Comparison of ENCODE assay signal across 15 mouse cellular contexts in genomic region chr2:152358977-152359376, GRCm38 (mm10). TPM values are rescaled to one million over a fixed set of nuclear protein-coding genes. Genes with fewer than 3 reads are reported as not detected.
DNase-seq lines count a peak whose midpoint lies in the region; ATAC-seq and TF ChIP-seq lines count a peak whose summit lies in the region.
"Not testable (repeated sequence)": the region's sequence is repeated elsewhere in the genome, so short reads cannot be mapped to it uniquely, and the experiment has no call there.
"Had no signal": no experiment of that assay in that cellular context is flagged by ENCODE, and none has a peak within 500 bp of the region (broad histone marks: within the 10 kb centered on the region; RNA-seq: fewer than 3 reads in every experiment).

No protein-coding gene starts in this region.

- not testable (repeated sequence) for ATAC-seq in hindbrain, postnatal 0 days; kidney, postnatal 0 days (replicated peaks; ENCODE audit: low FRiP score, low read depth); lung, embryonic 14.5 days (ENCODE audit: insufficient read depth); stomach, postnatal 0 days (ENCODE audit: low FRiP score, low TSS enrichment)

- H3K27ac ChIP-seq in ES-Bruce4 (ENCODE audit: insufficient read depth, low read length); hindbrain, postnatal 0 days; kidney, postnatal 0 days; lung, embryonic 14.5 days (ENCODE audit: low read depth); stomach, postnatal 0 days (replicated peaks): not testable (repeated sequence)

- not testable (repeated sequence) for H3K4me2 ChIP-seq in hindbrain, postnatal 0 days (ENCODE audit: low read depth, low read length); kidney, postnatal 0 days (ENCODE audit: low read length); lung, embryonic 14.5 days; stomach, postnatal 0 days (replicated peaks; ENCODE audit: low read depth)

- H3K4me1 ChIP-seq in ES-Bruce4 (ENCODE audit: control insufficient read depth, insufficient read depth, low read length); hindbrain, postnatal 0 days (ENCODE audit: insufficient read depth, low read length); kidney, postnatal 0 days (replicated peaks; ENCODE audit: insufficient read depth, low read length); lung, embryonic 14.5 days (ENCODE audit: insufficient read depth); stomach, postnatal 0 days (replicated peaks; ENCODE audit: control insufficient read depth, insufficient read depth): not testable (repeated sequence)

- not testable (repeated sequence) for H3K36me3 ChIP-seq in ES-Bruce4 (ENCODE audit: control insufficient read depth, insufficient read depth, low read length, poor library complexity, severe bottlenecking); hindbrain, postnatal 0 days (ENCODE audit: insufficient read depth, low read length); kidney, postnatal 0 days (ENCODE audit: insufficient read depth, low read length); lung, embryonic 14.5 days (ENCODE audit: insufficient read depth); stomach, postnatal 0 days (ENCODE audit: control insufficient read depth, insufficient read depth, low read length)

- not testable (repeated sequence) for H3K4me3 ChIP-seq in ES-Bruce4 (ENCODE audit: low read depth, low read length); hindbrain, postnatal 0 days (ENCODE audit: low read length); kidney, postnatal 0 days (replicated peaks; ENCODE audit: low read depth, low read length); lung, embryonic 14.5 days (ENCODE audit: low read depth, low read length); stomach, postnatal 0 days (ENCODE audit: low read depth, low read length)

- not testable (repeated sequence) for TF ChIP-seq POLR2A in ES-Bruce4 (IDR thresholded peaks at IDR 0.05; ENCODE audit: insufficient read depth, low read length)

- TF ChIP-seq CTCF in ES-Bruce4 (IDR thresholded peaks at IDR 0.05; ENCODE audit: low read depth, low read length) = peak; percentile 59
- TF ChIP-seq CTCF in hindbrain, postnatal 0 days (IDR thresholded peaks at IDR 0.05; ENCODE audit: low read depth) = peak; percentile 31; the same call in 1 of the 2 replicates
- peak; percentile 34; the same call in 1 of the 2 replicates for TF ChIP-seq CTCF in kidney, postnatal 0 days (IDR thresholded peaks at IDR 0.05; ENCODE audit: low read depth)
- peak; percentile 32 for TF ChIP-seq CTCF in lung, embryonic 14.5 days (IDR thresholded peaks at IDR 0.05; ENCODE audit: low read depth)
- TF ChIP-seq CTCF in stomach, postnatal 0 days (IDR thresholded peaks at IDR 0.05; ENCODE audit: low read depth) = peak; percentile 44

- not testable (repeated sequence) for H3K9ac ChIP-seq in ES-Bruce4 (ENCODE audit: low read depth, poor library complexity, severe bottlenecking); hindbrain, postnatal 0 days (replicated peaks; ENCODE audit: low read length); kidney, postnatal 0 days (ENCODE audit: low read depth, low read length); lung, embryonic 14.5 days; stomach, postnatal 0 days (ENCODE audit: low read length)

- WGBS in hindbrain, postnatal 0 days = 75% methylated on average over 5 of the region's 5 CpGs
- 78% methylated on average over 5 of the region's 5 CpGs for WGBS in kidney, postnatal 0 days
- WGBS in lung, embryonic 14.5 days = 82% methylated on average over 5 of the region's 5 CpGs
- 73% methylated on average over 5 of the region's 5 CpGs for WGBS in stomach, postnatal 0 days

- not testable (repeated sequence) for H3K9me3 ChIP-seq in ES-Bruce4 (replicated peaks; ENCODE audit: control insufficient read depth, insufficient read depth, low read length, poor library complexity, severe bottlenecking); hindbrain, postnatal 0 days (ENCODE audit: low read length); kidney, postnatal 0 days (replicated peaks; ENCODE audit: low read length); lung, embryonic 14.5 days (ENCODE audit: low read depth, low read length); stomach, postnatal 0 days (ENCODE audit: control insufficient read depth, low read length)

- DNase-seq in 416B (ENCODE audit: low read depth) (peak; percentile 42), ZHBTc4 (ENCODE audit: low read depth, low spot score) (peak; percentile 74)
- DNase-seq in hindbrain, postnatal 0 days (ENCODE audit: low spot score); kidney, postnatal 0 days (ENCODE audit: low spot score); lung, embryonic 14.5 days; stomach, postnatal 0 days (ENCODE audit: low spot score): not testable (repeated sequence)
- DNase-seq in thymus, postnatal 36 days = peak; percentile 36 to 38

- H3K27me3 ChIP-seq in ES-Bruce4 (ENCODE audit: control insufficient read depth, insufficient read depth, low read length, poor library complexity, severe bottlenecking); hindbrain, postnatal 0 days (ENCODE audit: insufficient read depth, low read length); kidney, postnatal 0 days (ENCODE audit: insufficient read depth, low read length); lung, embryonic 14.5 days (ENCODE audit: insufficient read depth, low read length); stomach, postnatal 0 days (ENCODE audit: control insufficient read depth, insufficient read depth, low read length): not testable (repeated sequence)

- not testable (repeated sequence) for TF ChIP-seq EP300 in ES-Bruce4 (IDR thresholded peaks at IDR 0.05; ENCODE audit: insufficient read depth, low read depth, low read length); stomach, postnatal 0 days (optimal IDR thresholded peaks at IDR 0.05)

RNA-seq across cellular contexts. Expression of gene Trib3, which starts 15.1 kb away (rescaled TPM):
- 11.4 and 12.3 TPM in 2 replicates for polyA plus RNA-seq in ES-Bruce4 (2011; ENCODE audit: insufficient read depth, insufficient read length, low read depth, missing spikeins)
- 2.5 and 4.2 TPM in 2 replicates for total RNA-seq in hindbrain, postnatal 0 days (2014; rRNA removed)
- 2.7 and 3.4 TPM in 2 replicates for polyA plus RNA-seq in hindbrain, postnatal 0 days (2015; fragmentation: Nextera tagmentation; extraction: Ambion mirVana)
- polyA plus RNA-seq in kidney, postnatal 0 days (2015; fragmentation: Nextera tagmentation; extraction: Ambion mirVana) = 0.79 and 1.1 TPM in 2 replicates
- 2.2 and 2.7 TPM in 2 replicates for polyA plus RNA-seq in lung, embryonic 14.5 days (2014; fragmentation: Nextera tagmentation; extraction: Ambion mirVana)
- 2.9 and 3.9 TPM in 2 replicates for polyA plus RNA-seq in stomach, postnatal 0 days (2015; fragmentation: Nextera tagmentation; extraction: Ambion mirVana)

RNA-seq across cellular contexts. Expression of gene Nrsn2, which starts 17.5 kb away (rescaled TPM):
- 1.1 TPM in 1 of 2 replicates, not detected in the other for polyA plus RNA-seq in ES-Bruce4 (2011; ENCODE audit: insufficient read depth, insufficient read length, low read depth, missing spikeins)
- total RNA-seq in hindbrain, postnatal 0 days (2014; rRNA removed) = 64.5 and 72.2 TPM in 2 replicates
- polyA plus RNA-seq in hindbrain, postnatal 0 days (2015; fragmentation: Nextera tagmentation; extraction: Ambion mirVana) = 83.8 and 91.3 TPM in 2 replicates
- 0.60 and 0.68 TPM in 2 replicates for polyA plus RNA-seq in kidney, postnatal 0 days (2015; fragmentation: Nextera tagmentation; extraction: Ambion mirVana)
- polyA plus RNA-seq in lung, embryonic 14.5 days (2014; fragmentation: Nextera tagmentation; extraction: Ambion mirVana) = 0.26 TPM in 1 of 2 replicates, not detected in the other
- 1.1 and 1.5 TPM in 2 replicates for polyA plus RNA-seq in stomach, postnatal 0 days (2015; fragmentation: Nextera tagmentation; extraction: Ambion mirVana)
- total RNA-seq: gastrocnemius, adult 18-20 months; gastrocnemius, postnatal 36 days; heart, adult 8-10 months; heart, postnatal 36 days had no signal
- polyA plus RNA-seq: erythroblast, embryonic 14.5 days; liver, embryonic 15.5 days; Patski had no signal

RNA-seq across cellular contexts. Expression of gene Rbck1, which starts 26.5 kb away (rescaled TPM):
- 86.7 and 89.1 TPM in 2 replicates for polyA plus RNA-seq in ES-Bruce4 (2011; ENCODE audit: insufficient read depth, insufficient read length, low read depth, missing spikeins)
- total RNA-seq in hindbrain, postnatal 0 days (2014; rRNA removed) = 119 and 135 TPM in 2 replicates
- 77.9 and 81.6 TPM in 2 replicates for polyA plus RNA-seq in hindbrain, postnatal 0 days (2015; fragmentation: Nextera tagmentation; extraction: Ambion mirVana)
- 67.6 and 68.4 TPM in 2 replicates for polyA plus RNA-seq in kidney, postnatal 0 days (2015; fragmentation: Nextera tagmentation; extraction: Ambion mirVana)
- 85.8 and 92.8 TPM in 2 replicates for polyA plus RNA-seq in lung, embryonic 14.5 days (2014; fragmentation: Nextera tagmentation; extraction: Ambion mirVana)
- polyA plus RNA-seq in stomach, postnatal 0 days (2015; fragmentation: Nextera tagmentation; extraction: Ambion mirVana) = 49.8 and 53.6 TPM in 2 replicates

RNA-seq across cellular contexts. Expression of gene Sox12, which starts 38.9 kb away (rescaled TPM):
- 27.5 and 31.3 TPM in 2 replicates for polyA plus RNA-seq in ES-Bruce4 (2011; ENCODE audit: insufficient read depth, insufficient read length, low read depth, missing spikeins)
- total RNA-seq in hindbrain, postnatal 0 days (2014; rRNA removed) = 49.7 and 50.2 TPM in 2 replicates
- 9.7 and 10.1 TPM in 2 replicates for polyA plus RNA-seq in hindbrain, postnatal 0 days (2015; fragmentation: Nextera tagmentation; extraction: Ambion mirVana)
- 8.2 and 9.2 TPM in 2 replicates for polyA plus RNA-seq in kidney, postnatal 0 days (2015; fragmentation: Nextera tagmentation; extraction: Ambion mirVana)
- polyA plus RNA-seq in lung, embryonic 14.5 days (2014; fragmentation: Nextera tagmentation; extraction: Ambion mirVana) = 17.2 and 19.4 TPM in 2 replicates
- polyA plus RNA-seq in stomach, postnatal 0 days (2015; fragmentation: Nextera tagmentation; extraction: Ambion mirVana) = 2.7 and 3.0 TPM in 2 replicates

RNA-seq across cellular contexts. Expression of gene Zcchc3, which starts 55.9 kb away (rescaled TPM):
- polyA plus RNA-seq in ES-Bruce4 (2011; ENCODE audit: insufficient read depth, insufficient read length, low read depth, missing spikeins) = 26.7 and 30.6 TPM in 2 replicates
- 17.4 TPM in 2 replicates for total RNA-seq in hindbrain, postnatal 0 days (2014; rRNA removed)
- polyA plus RNA-seq in hindbrain, postnatal 0 days (2015; fragmentation: Nextera tagmentation; extraction: Ambion mirVana) = 15.8 and 16.1 TPM in 2 replicates
- 28.3 and 31.0 TPM in 2 replicates for polyA plus RNA-seq in kidney, postnatal 0 days (2015; fragmentation: Nextera tagmentation; extraction: Ambion mirVana)
- 38.6 and 42.3 TPM in 2 replicates for polyA plus RNA-seq in lung, embryonic 14.5 days (2014; fragmentation: Nextera tagmentation; extraction: Ambion mirVana)
- 14.8 and 15.6 TPM in 2 replicates for polyA plus RNA-seq in stomach, postnatal 0 days (2015; fragmentation: Nextera tagmentation; extraction: Ambion mirVana)

Comparison
In these comparisons a context has a peak if more than half of its experiments do, and no peak if none do; other contexts are left out.
1. RNA of gene Nrsn2, which starts 17.5 kb away (polyA plus RNA-seq): 83.8 to 91.3 TPM in hindbrain, postnatal 0 days; 1.1 to 1.5 TPM in stomach, postnatal 0 days, 1.1 TPM in ES-Bruce4, 0.60 to 0.68 TPM in kidney, postnatal 0 days and 0.26 TPM in lung, embryonic 14.5 days; every median in the first group is over 10 times any median in the second.
2. Peak in every context shown above with its lines, with median percentiles within 50 percentile points of each other: CTCF ChIP-seq.